Mouse (Mus musculus) intestine, embryonic 15.5 days (tissue): Measurements from ENCODE around the gene Fat2. TPM values are rescaled to one million over a fixed set of nuclear protein-coding genes. Genes with fewer than 3 reads are reported as not detected.

Source experiments
- ATAC-seq: fragments of 200-750 bp; cut with Nextera tagmentation; 2 replicates; pipeline ENCODE4 v1.8.0; 2017; ENCODE audit warnings: moderate TSS enrichment, moderate library complexity
- H3K27ac ChIP-seq: fragments of 300-500 bp; sonication (generic); 2 replicates; pipeline ENCODE4 v1.5.1; 2015; ENCODE audit warnings: mild to moderate bottlenecking, inconsistent platforms
- H3K27me3 ChIP-seq: fragments of 300-500 bp; sonication (generic); replicated peaks from 2 replicates; pipeline ENCODE4 v1.6.1; 2015; ENCODE audit warnings: inconsistent platforms
- H3K36me3 ChIP-seq: fragments of 300-500 bp; sonication (generic); 2 replicates; pipeline ENCODE4 v1.6.1; 2015; ENCODE audit warnings: inconsistent platforms
- H3K4me1 ChIP-seq: fragments of 300-500 bp; sonication (generic); replicated peaks from 2 replicates; pipeline ENCODE4 v1.6.1; 2015; ENCODE audit warnings: inconsistent platforms
- H3K4me2 ChIP-seq: fragments of 300-500 bp; sonication (generic); replicated peaks from 2 replicates; pipeline ENCODE4 v1.6.1; 2015; ENCODE audit warnings: mild to moderate bottlenecking, inconsistent platforms
- H3K4me3 ChIP-seq: fragments of 300-500 bp; sonication (generic); replicated peaks from 2 replicates; pipeline ENCODE4 v1.5.1; 2015; ENCODE audit warnings: inconsistent platforms
- H3K9ac ChIP-seq: fragments of 300-500 bp; sonication (generic); 2 replicates; pipeline ENCODE4 v1.6.1; 2015; ENCODE audit warnings: inconsistent platforms
- H3K9me3 ChIP-seq: fragments of 300-500 bp; sonication (generic); 2 replicates; pipeline ENCODE4 v1.6.1; 2016; ENCODE audit warnings: inconsistent platforms
- WGBS: fragments of 180-500 bp; shearing (Covaris S2); methylation state at CpG from one replicate; pipeline ENCODE4 v1.1.7; 2015; 5-methylcytosine and 5-hydroxymethylcytosine counted together
- polyA plus RNA-seq: library from polyadenylated mRNA; unstranded; fragments of >200 nt; fragmentation: Nextera tagmentation; extraction: Ambion mirVana; gene quantifications from 2 replicates; pipeline ENCODE4 v1.2.1, GENCODE M21; 2015

The Fat2 gene
- 0.05 and 0.14 TPM in 2 replicates for polyA plus RNA-seq

- 40% methylated on average over 13 of the region's 13 CpGs for WGBS
These were observed at the start of gene Fat2 for GRCm38 (mm10) chr11:55336101-55336891. Gene Fat2 (minus strand): TSS chr11:55336564.

GRCm38 (mm10) chr11:55383463-55384045 is 47.2 kb upstream of the Fat2 start:
- 36% methylated on average over 6 of the region's 6 CpGs for WGBS
- H3K27ac ChIP-seq: no peak overlapping the region

More at GRCm38 (mm10) chr11:55336101-55336891, at the start of gene Fat2:
- Histone ChIP-seq H3K4me1 (no peaks in the 10 kb centered on the region), H3K9me3 (no peaks in the 10 kb centered on the region), H3K36me3 (no peaks in the 10 kb centered on the region), H3K27ac (no peak within 1 kb of the TSS), H3K27me3 (no peaks in the 10 kb centered on the region), H3K4me2 (no peak within 1 kb of the TSS), H3K9ac (no peak within 1 kb of the TSS), H3K4me3 (no peak within 1 kb of the TSS)
- ATAC-seq: no peak

DNA sequence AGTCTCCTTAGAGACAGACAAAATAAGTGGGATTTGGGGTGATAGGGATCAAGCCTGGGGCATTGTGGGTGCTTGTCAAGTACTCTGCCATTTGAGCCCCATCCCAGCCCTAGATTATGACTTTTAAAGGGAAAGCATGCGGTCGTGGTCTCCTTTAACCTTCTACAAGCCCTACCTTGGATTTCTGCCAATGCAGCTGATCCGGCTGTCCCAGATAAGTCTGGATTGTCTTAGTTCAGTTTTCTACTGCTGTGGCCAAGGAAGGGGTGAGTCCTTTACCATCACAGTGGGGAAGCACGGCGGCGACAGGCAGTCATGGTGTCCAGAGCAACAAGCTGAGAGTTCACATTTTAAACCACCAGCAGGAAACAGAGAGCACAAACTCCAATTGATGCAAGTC is 44.5 kb upstream of the Fat2 start:
- Histone ChIP-seq H3K4me3 (no peak overlapping the region), H3K9me3 (no peaks in the 10 kb centered on the region), H3K27me3 (no peaks in the 10 kb centered on the region), H3K4me2 (no peak overlapping the region), H3K27ac (no peak overlapping the region), H3K9ac (no peak overlapping the region), H3K4me1 (0 out of 2 replicates have a peak, but pooled peaks cover 3% of the 10 kb centered on the region), H3K36me3 (no peaks in the 10 kb centered on the region)
- no peak for ATAC-seq
- WGBS: 40% methylated on average over 6 of the region's 6 CpGs

More at GRCm38 (mm10) chr11:55383463-55384045, 47.2 kb upstream of the Fat2 start:
- no peaks in the 10 kb centered on the region for H3K36me3 ChIP-seq
- 0 out of 2 replicates have a peak, but pooled peaks cover 4% of the 10 kb centered on the region for H3K4me1 ChIP-seq
- no peaks in the 10 kb centered on the region for H3K9me3 ChIP-seq
- no peak overlapping the region for H3K4me2 ChIP-seq
- no peak overlapping the region for H3K4me3 ChIP-seq
- no peak for ATAC-seq
- no peaks in the 10 kb centered on the region for H3K27me3 ChIP-seq
- no peak overlapping the region for H3K9ac ChIP-seq

DNA sequence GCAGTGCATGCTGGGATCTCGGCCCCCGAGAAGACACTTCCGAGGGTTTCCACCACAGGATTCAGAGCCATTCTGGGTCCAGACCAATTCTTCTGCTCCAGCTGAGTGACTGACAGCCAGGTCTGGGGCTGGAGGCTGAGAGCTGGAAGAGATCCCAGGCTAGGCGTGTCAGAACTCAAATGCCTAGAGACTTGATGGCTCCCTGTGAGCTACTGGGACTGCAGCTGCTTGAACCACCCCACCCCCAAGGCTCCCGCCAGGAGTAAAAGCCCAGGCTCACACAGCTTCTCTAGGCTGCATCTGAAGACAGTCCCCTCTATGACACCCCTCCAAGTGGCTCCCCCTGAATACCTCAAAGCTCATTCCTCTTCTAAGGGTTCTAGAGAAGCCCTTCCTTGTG is 42.0 kb upstream of the Fat2 start:
- 37% methylated on average over 5 of the region's 5 CpGs for WGBS
- Histone ChIP-seq H3K4me3 (no peak overlapping the region), H3K9ac (no peak overlapping the region), H3K27me3 (no peaks in the 10 kb centered on the region), H3K4me2 (no peak overlapping the region), H3K9me3 (no peaks in the 10 kb centered on the region), H3K36me3 (no peaks in the 10 kb centered on the region), H3K4me1 (0 out of 2 replicates have a peak, but pooled peaks cover 3% of the 10 kb centered on the region), H3K27ac (no peak overlapping the region)
- peak; percentile 59; the same call in 1 of the 2 replicates for ATAC-seq

DNA sequence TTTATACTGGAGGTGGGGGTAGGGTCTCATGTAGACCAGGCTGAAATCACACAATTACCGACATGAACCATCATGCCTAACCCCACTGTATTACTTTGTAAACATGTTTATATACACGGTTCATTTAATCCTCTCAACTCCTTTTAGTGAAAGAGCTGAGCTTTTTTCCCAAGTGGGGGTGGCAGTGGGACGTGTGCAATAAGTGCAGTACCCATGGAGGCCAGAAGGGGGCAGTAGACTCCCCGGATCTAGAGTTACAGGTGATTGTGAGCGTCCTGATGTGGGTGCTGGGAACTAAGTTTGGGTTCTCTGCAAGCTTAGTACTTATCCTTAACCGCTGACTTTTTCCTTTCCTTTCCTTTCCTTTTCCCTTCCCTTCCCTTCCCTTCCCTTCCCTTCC is 37.5 kb upstream of the Fat2 start:
- no peak for ATAC-seq
- H3K4me3 ChIP-seq: no peak overlapping the region
- 52% methylated on average over 6 of the region's 6 CpGs for WGBS
- no peak overlapping the region for H3K4me2 ChIP-seq
- no peak overlapping the region for H3K9ac ChIP-seq
- 0 out of 2 replicates have a peak, but pooled peaks cover 3% of the 10 kb centered on the region for H3K4me1 ChIP-seq
- H3K27me3 ChIP-seq: no peaks in the 10 kb centered on the region
- H3K9me3 ChIP-seq: no peaks in the 10 kb centered on the region
- no peak overlapping the region for H3K27ac ChIP-seq
- no peaks in the 10 kb centered on the region for H3K36me3 ChIP-seq

DNA sequence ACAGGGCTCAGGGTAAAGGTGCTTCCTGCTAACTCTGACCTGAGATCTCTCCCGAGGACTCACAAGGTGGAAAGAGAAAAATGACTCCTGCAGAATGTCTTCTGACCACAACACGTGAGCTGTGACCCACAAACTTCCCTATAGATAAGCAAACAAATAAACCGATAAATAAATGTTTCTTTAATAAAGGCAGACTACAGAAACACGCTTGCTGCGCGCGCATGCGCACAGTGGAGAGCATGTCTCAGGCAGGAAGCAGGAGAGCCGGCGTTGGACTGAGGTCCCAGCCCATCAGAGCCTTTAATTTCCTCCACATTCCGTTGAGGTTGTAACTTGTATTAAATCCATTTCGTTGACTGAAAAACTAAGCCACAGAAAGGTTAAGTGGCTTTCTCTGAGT is 37.0 kb upstream of the Fat2 start:
- no peak overlapping the region for H3K4me3 ChIP-seq

DNA sequence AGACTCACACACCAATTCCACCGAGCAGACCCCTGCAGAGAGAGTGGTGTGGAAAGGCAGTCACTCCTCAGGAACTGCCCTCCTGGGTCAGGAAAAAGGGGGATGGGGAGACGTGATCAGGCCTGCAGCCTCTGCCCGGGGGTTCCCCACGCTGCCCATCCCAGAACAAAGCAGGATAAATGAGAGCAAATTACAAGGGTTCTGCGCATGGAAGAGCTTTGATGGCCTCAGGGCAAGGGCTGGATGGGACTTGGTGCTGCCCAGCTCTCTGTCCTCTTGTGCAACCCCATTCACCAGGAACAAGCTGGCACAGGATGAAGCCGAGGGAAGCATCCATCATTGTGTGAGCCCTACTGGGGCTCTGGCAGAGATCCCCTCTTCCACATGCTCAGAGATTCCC is 35.6 kb upstream of the Fat2 start:
- no peak for ATAC-seq
- Histone ChIP-seq H3K27me3 (no peaks in the 10 kb centered on the region), H3K27ac (no peak overlapping the region), H3K9me3 (no peaks in the 10 kb centered on the region), H3K4me1 (no peaks in the 10 kb centered on the region), H3K4me2 (no peak overlapping the region), H3K36me3 (no peaks in the 10 kb centered on the region), H3K4me3 (no peak overlapping the region), H3K9ac (no peak overlapping the region)
- WGBS: 52% methylated on average over 6 of the region's 6 CpGs

More for the DNA sequence above, 37.0 kb upstream of the Fat2 start:
- no peak overlapping the region for H3K27ac ChIP-seq
- WGBS: 82% methylated on average over 12 of the region's 12 CpGs
- no peaks in the 10 kb centered on the region for H3K9me3 ChIP-seq
- no peaks in the 10 kb centered on the region for H3K4me1 ChIP-seq
- no peak overlapping the region for H3K9ac ChIP-seq
- H3K4me2 ChIP-seq: no peak overlapping the region
- no peak for ATAC-seq
- H3K27me3 ChIP-seq: no peaks in the 10 kb centered on the region
- H3K36me3 ChIP-seq: no peaks in the 10 kb centered on the region

- Histone ChIP-seq H3K36me3 (no peaks in the 10 kb centered on the region), H3K9ac (no peak overlapping the region), H3K4me2 (no peak overlapping the region), H3K9me3 (no peaks in the 10 kb centered on the region), H3K4me3 (no peak overlapping the region), H3K27ac (no peak overlapping the region), H3K27me3 (no peaks in the 10 kb centered on the region), H3K4me1 (no peaks in the 10 kb centered on the region)
- 50% methylated on average over 6 of the region's 6 CpGs for WGBS
- no peak for ATAC-seq
These were observed 32.7 kb upstream of the Fat2 start for GRCm38 (mm10) chr11:55369093-55369471.

DNA sequence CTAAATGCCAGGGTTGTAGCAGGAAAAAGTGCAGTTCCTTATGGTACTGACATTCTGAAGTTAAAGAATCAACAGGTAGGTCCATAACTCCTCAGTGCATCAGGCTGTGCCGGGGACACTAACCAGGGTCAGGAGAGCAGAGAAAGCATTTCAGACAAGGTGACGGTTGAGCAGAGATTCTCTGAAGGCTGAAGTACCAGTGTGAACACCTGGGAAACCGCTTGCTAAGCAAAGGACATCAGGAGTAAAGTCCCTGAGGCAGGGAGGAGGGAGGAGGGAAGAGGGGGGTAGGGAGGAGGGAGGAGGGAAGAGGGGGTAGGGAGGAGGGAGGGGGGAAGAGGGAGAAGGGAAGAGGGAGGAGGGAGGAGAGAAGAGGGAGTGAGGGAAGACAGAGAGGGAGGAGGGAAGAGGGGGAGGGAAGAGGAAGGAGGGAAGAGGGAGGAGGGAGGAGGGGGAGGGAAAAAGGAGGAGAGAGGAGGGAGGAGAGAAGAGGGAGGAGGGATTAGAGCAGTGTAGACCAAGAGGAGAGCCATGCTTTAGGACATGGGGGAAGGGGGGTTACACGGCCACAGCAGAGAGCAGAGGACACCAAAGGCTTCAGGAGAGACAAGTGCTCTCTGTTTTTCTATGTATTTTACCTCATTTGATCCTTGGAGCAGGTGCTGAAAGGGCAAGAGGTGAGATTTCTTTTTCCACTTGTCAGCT is 32.2 kb upstream of the Fat2 start:
- H3K9ac ChIP-seq: no peak overlapping the region
- no peaks in the 10 kb centered on the region for H3K27me3 ChIP-seq
- no peaks in the 10 kb centered on the region for H3K36me3 ChIP-seq
- 65% methylated on average over 4 of the region's 4 CpGs for WGBS
- H3K9me3 ChIP-seq: no peaks in the 10 kb centered on the region
- H3K4me1 ChIP-seq: no peaks in the 10 kb centered on the region
- ATAC-seq: no peak
- no peak overlapping the region for H3K4me3 ChIP-seq
- H3K4me2 ChIP-seq: no peak overlapping the region
- H3K27ac ChIP-seq: no peak overlapping the region

DNA sequence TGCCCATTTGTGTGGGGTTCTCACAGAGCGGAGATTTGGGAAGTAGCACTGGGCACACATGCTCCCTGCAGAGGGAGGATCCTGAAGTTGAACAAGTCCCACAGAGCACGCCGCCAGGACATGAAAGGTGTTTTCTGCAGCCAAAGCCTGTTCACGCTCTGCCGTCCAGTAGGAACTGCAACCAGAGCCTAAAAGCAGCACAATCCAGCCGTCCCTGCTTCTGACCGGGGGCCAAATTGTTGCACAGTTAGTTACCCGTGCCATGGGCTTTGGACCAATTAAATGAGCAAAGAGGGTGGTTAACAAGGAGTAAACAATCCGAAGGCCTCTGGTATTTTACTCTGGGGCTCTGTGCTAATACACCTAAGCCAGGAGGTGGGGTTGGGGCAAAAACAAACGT is 31.4 kb upstream of the Fat2 start:
- no peak for ATAC-seq
- no peaks in the 10 kb centered on the region for H3K27me3 ChIP-seq
- WGBS: 72% methylated on average over 10 of the region's 10 CpGs
- H3K4me2 ChIP-seq: no peak overlapping the region
- no peak overlapping the region for H3K9ac ChIP-seq
- no peaks in the 10 kb centered on the region for H3K4me1 ChIP-seq
- H3K9me3 ChIP-seq: no peaks in the 10 kb centered on the region
- no peak overlapping the region for H3K4me3 ChIP-seq
- no peaks in the 10 kb centered on the region for H3K36me3 ChIP-seq
- H3K27ac ChIP-seq: no peak overlapping the region

GRCm38 (mm10) chr11:55365840-55366239 is 29.5 kb upstream of the Fat2 start:
- ATAC-seq: no peak
- H3K27me3 ChIP-seq: no peaks in the 10 kb centered on the region

DNA sequence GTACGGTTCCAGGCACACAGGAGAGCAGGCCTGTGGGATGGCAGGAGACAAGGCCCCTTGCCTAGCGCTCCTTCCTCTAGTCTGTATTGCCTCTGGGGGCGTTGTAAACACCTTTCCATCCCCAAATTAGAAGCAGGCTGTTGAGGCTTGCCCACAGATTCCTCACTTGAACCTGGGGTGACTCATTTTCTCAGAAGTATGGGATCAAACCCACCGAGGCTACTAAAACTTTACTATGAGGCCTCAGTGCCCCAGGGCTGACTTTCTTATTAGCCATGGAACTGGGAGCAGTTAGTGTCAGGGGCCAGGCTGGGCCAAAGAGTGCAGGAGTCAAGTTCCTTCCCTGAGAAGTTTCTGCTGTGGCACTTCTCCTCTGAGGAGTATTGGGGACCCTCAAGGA is 28.9 kb upstream of the Fat2 start:
- Histone ChIP-seq H3K27ac (no peak overlapping the region), H3K9me3 (no peaks in the 10 kb centered on the region), H3K9ac (no peak overlapping the region), H3K4me1 (no peaks in the 10 kb centered on the region), H3K4me2 (no peak overlapping the region), H3K36me3 (no peaks in the 10 kb centered on the region), H3K27me3 (no peaks in the 10 kb centered on the region), H3K4me3 (no peak overlapping the region)
- no peak for ATAC-seq
- 52% methylated on average over 4 of the region's 4 CpGs for WGBS

More at GRCm38 (mm10) chr11:55365840-55366239, 29.5 kb upstream of the Fat2 start:
- H3K9me3 ChIP-seq: no peaks in the 10 kb centered on the region
- no peak overlapping the region for H3K4me2 ChIP-seq
- H3K36me3 ChIP-seq: no peaks in the 10 kb centered on the region
- H3K4me1 ChIP-seq: no peaks in the 10 kb centered on the region
- H3K27ac ChIP-seq: no peak overlapping the region
- no peak overlapping the region for H3K4me3 ChIP-seq
- no peak overlapping the region for H3K9ac ChIP-seq
- 82% methylated on average over 5 of the region's 5 CpGs for WGBS
